21 mouse cellular contexts compared by ENCODE assay signal in the genomic region with DNA sequence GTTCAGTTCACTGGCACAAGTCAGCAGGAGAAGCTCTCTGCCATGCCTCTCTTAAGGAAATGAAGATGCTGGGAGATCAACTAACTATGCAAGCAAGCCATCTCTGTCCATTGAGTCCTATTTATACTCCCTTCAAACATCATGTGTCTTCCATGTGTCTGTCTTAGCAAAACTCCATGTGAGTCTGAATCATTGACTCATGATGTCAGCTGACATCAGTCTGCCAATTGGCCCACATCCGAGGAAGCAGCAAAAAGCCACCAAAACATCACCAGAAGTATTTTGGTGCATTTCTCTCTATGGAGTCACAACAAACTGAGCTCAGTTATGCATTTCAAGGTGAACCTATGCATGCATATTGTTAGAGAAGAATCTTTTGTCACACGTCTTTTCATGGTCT. TPM values are rescaled to one million over a fixed set of nuclear protein-coding genes. Genes with fewer than 3 reads are reported as not detected.
"Had no signal": no experiment of that assay in that cellular context is flagged by ENCODE, and none has a peak within 500 bp of the region (broad histone marks: within the 10 kb centered on the region; RNA-seq: fewer than 3 reads in every experiment).

No protein-coding gene starts in this region.

- H3K36me3 ChIP-seq: midbrain, embryonic 13.5 days; midbrain, embryonic 15.5 days; neural tube, embryonic 12.5 days had no signal

- H3K4me1 ChIP-seq: midbrain, embryonic 15.5 days had no signal

- ATAC-seq: midbrain, embryonic 13.5 days; midbrain, embryonic 15.5 days had no signal

- H3K4me3 ChIP-seq: megakaryocyte, embryonic 14.5 days; midbrain, embryonic 13.5 days; midbrain, embryonic 15.5 days; neural tube, embryonic 12.5 days had no signal

- H3K4me2 ChIP-seq: lung, embryonic 14.5 days; midbrain, embryonic 11.5 days; midbrain, embryonic 13.5 days; midbrain, embryonic 15.5 days; neural tube, embryonic 12.5 days had no signal

- H3K9me3 ChIP-seq: megakaryocyte, embryonic 14.5 days; midbrain, embryonic 13.5 days; midbrain, embryonic 15.5 days; neural tube, embryonic 12.5 days had no signal

- DNase-seq: lung, adult 18-20 months; lung, embryonic 14.5 days; lung, postnatal 10 days; lung, postnatal 4 days; right cerebral cortex, postnatal 14 days; right cerebral cortex, postnatal 4 days; spleen, adult 18-20 months; thymus, adult 18-20 months; thymus, postnatal 14 days; thymus, postnatal 36 days had no signal

- H3K9ac ChIP-seq: lung, embryonic 14.5 days; midbrain, embryonic 13.5 days; midbrain, embryonic 15.5 days; neural tube, embryonic 12.5 days had no signal

- H3K27ac ChIP-seq: midbrain, embryonic 13.5 days; midbrain, embryonic 15.5 days; neural tube, embryonic 12.5 days had no signal

- H3K27me3 ChIP-seq: midbrain, embryonic 13.5 days; midbrain, embryonic 15.5 days; neural tube, embryonic 12.5 days had no signal

RNA-seq across cellular contexts. Expression of gene Tmem154, which starts 24.6 kb away (rescaled TPM):
- total RNA-seq: midbrain, postnatal 0 days had no signal

RNA-seq across cellular contexts. Expression of gene Tigd4, which starts 48.0 kb away (rescaled TPM):
- total RNA-seq: megakaryocyte progenitor cell, adult 5-6 weeks; midbrain, postnatal 0 days; monocyte, adult 5-6 weeks; neutrophil, adult 5-6 weeks had no signal
- polyA plus RNA-seq: midbrain, embryonic 11.5 days; midbrain, embryonic 13.5 days; midbrain, embryonic 15.5 days; midbrain, postnatal 0 days; neural tube, embryonic 14.5 days; thymus, postnatal 0 days had no signal
